Mouse (Mus musculus): ENCODE measurements around the gene Atg5. TPM values are rescaled to one million over a fixed set of nuclear protein-coding genes. Genes with fewer than 3 reads are reported as not detected.

The Atg5 gene
- polyA plus RNA-seq, 1 experiment from 2014 or later = 53.7 TPM

GRCm38 (mm10) chr10:44362435-44362834 is 94.3 kb downstream of the Atg5 start:
- no peaks in the 10 kb centered on the region for H3K9me3 ChIP-seq
- no peak overlapping the region for H3K4me2 ChIP-seq (replicated peaks)
- 81% methylated on average over 5 of the region's 5 CpGs for WGBS
- no peak overlapping the region for H3K9ac ChIP-seq
- ATAC-seq = no peak
- no peak overlapping the region for H3K4me3 ChIP-seq (replicated peaks)
- H3K27ac ChIP-seq = no peak overlapping the region
- no peaks in the 10 kb centered on the region for H3K27me3 ChIP-seq (replicated peaks)
- no peaks in the 10 kb centered on the region for H3K36me3 ChIP-seq
- no peaks in the 10 kb centered on the region for H3K4me1 ChIP-seq (replicated peaks)

- Histone ChIP-seq H3K4me3 (replicated peaks) (no peak overlapping the region), H3K9me3 (no peaks in the 10 kb centered on the region), H3K27ac (no peak overlapping the region), H3K4me1 (replicated peaks) (no peaks in the 10 kb centered on the region), H3K27me3 (replicated peaks) (no peaks in the 10 kb centered on the region), H3K36me3 (no peaks in the 10 kb centered on the region), H3K4me2 (replicated peaks) (no peak overlapping the region), H3K9ac (no peak overlapping the region)
- ATAC-seq = no peak
- WGBS = 84% methylated on average over 9 of the region's 9 CpGs
These were observed 94.7 kb downstream of the Atg5 start for GRCm38 (mm10) chr10:44362846-44363245.

GRCm38 (mm10) chr10:44366186-44366585 is 98.0 kb downstream of the Atg5 start:
- no peaks in the 10 kb centered on the region for H3K9me3 ChIP-seq
- WGBS = 82% methylated on average over 2 of the region's 2 CpGs
- H3K4me2 ChIP-seq (replicated peaks) = no peak overlapping the region
- no peaks in the 10 kb centered on the region for H3K4me1 ChIP-seq (replicated peaks)
- no peaks in the 10 kb centered on the region for H3K27me3 ChIP-seq (replicated peaks)
- no peaks in the 10 kb centered on the region for H3K36me3 ChIP-seq
- no peak overlapping the region for H3K4me3 ChIP-seq (replicated peaks)
- ATAC-seq = no peak
- H3K9ac ChIP-seq = no peak overlapping the region
- H3K27ac ChIP-seq = no peak overlapping the region

GRCm38 (mm10) chr10:44367043-44367442 is 98.9 kb downstream of the Atg5 start:
- no peaks in the 10 kb centered on the region for H3K36me3 ChIP-seq
- no peaks in the 10 kb centered on the region for H3K27me3 ChIP-seq (replicated peaks)
- no peak overlapping the region for H3K4me3 ChIP-seq (replicated peaks)
- no peak for ATAC-seq
- WGBS = 81% methylated on average over 12 of the region's 12 CpGs
- H3K9ac ChIP-seq = no peak overlapping the region
- no peaks in the 10 kb centered on the region for H3K4me1 ChIP-seq (replicated peaks)
- H3K9me3 ChIP-seq = no peaks in the 10 kb centered on the region
- no peak overlapping the region for H3K27ac ChIP-seq
- H3K4me2 ChIP-seq (replicated peaks) = no peak overlapping the region

- WGBS = 65% methylated on average over 12 of the region's 13 CpGs
- Histone ChIP-seq H3K27ac (no peak overlapping the region), H3K36me3 (no peaks in the 10 kb centered on the region), H3K4me1 (replicated peaks) (no peaks in the 10 kb centered on the region), H3K4me3 (replicated peaks) (no peak overlapping the region), H3K9me3 (no peaks in the 10 kb centered on the region), H3K4me2 (replicated peaks) (no peak overlapping the region), H3K27me3 (replicated peaks) (no peaks in the 10 kb centered on the region), H3K9ac (no peak overlapping the region)
- no peak for ATAC-seq
These were observed 100.4 kb downstream of the Atg5 start for GRCm38 (mm10) chr10:44368596-44368995.

GRCm38 (mm10) chr10:44370666-44371065 is 102.5 kb downstream of the Atg5 start:
- no peaks in the 10 kb centered on the region for H3K9me3 ChIP-seq
- H3K27me3 ChIP-seq (replicated peaks) = no peaks in the 10 kb centered on the region
- H3K4me3 ChIP-seq (replicated peaks) = no peak overlapping the region
- no peaks in the 10 kb centered on the region for H3K36me3 ChIP-seq
- no peak overlapping the region for H3K27ac ChIP-seq
- ATAC-seq = no peak
- no peaks in the 10 kb centered on the region for H3K4me1 ChIP-seq (replicated peaks)
- 71% methylated on average over 6 of the region's 6 CpGs for WGBS
- no peak overlapping the region for H3K4me2 ChIP-seq (replicated peaks)
- H3K9ac ChIP-seq = no peak overlapping the region

GRCm38 (mm10) chr10:44372210-44372609 is 104.1 kb downstream of the Atg5 start:
- no peaks in the 10 kb centered on the region for H3K9me3 ChIP-seq
- no peak overlapping the region for H3K4me3 ChIP-seq (replicated peaks)
- no peak overlapping the region for H3K9ac ChIP-seq
- H3K36me3 ChIP-seq = no peaks in the 10 kb centered on the region
- no peak overlapping the region for H3K4me2 ChIP-seq (replicated peaks)
- H3K27me3 ChIP-seq (replicated peaks) = no peaks in the 10 kb centered on the region
- 82% methylated on average over 3 of the region's 3 CpGs for WGBS
- no peaks in the 10 kb centered on the region for H3K4me1 ChIP-seq (replicated peaks)
- no peak overlapping the region for H3K27ac ChIP-seq
- ATAC-seq = no peak

- H3K9me3 ChIP-seq = no peaks in the 10 kb centered on the region
- H3K27me3 ChIP-seq (replicated peaks) = no peaks in the 10 kb centered on the region
- H3K4me3 ChIP-seq (replicated peaks) = no peak overlapping the region
- no peak overlapping the region for H3K4me2 ChIP-seq (replicated peaks)
- WGBS = 69% methylated on average over 2 of the region's 2 CpGs
- no peaks in the 10 kb centered on the region for H3K4me1 ChIP-seq (replicated peaks)
- H3K27ac ChIP-seq = no peak overlapping the region
- H3K36me3 ChIP-seq = no peaks in the 10 kb centered on the region
- no peak for ATAC-seq
- H3K9ac ChIP-seq = no peak overlapping the region
These were observed 106.5 kb downstream of the Atg5 start for GRCm38 (mm10) chr10:44374678-44375077.

- no peaks in the 10 kb centered on the region for H3K27me3 ChIP-seq (replicated peaks)
- peaks cover 6% of the 10 kb centered on the region for H3K4me1 ChIP-seq (replicated peaks)
- H3K4me3 ChIP-seq (replicated peaks) = no peak overlapping the region
- H3K27ac ChIP-seq = no peak overlapping the region
- H3K4me2 ChIP-seq (replicated peaks) = no peak overlapping the region
- ATAC-seq = no peak
- H3K9ac ChIP-seq = no peak overlapping the region
- H3K9me3 ChIP-seq = no peaks in the 10 kb centered on the region
- H3K36me3 ChIP-seq = no peaks in the 10 kb centered on the region
- WGBS = 82% methylated on average over 1 of the region's 1 CpGs
These were observed 107.3 kb downstream of the Atg5 start for GRCm38 (mm10) chr10:44375501-44375900.

GRCm38 (mm10) chr10:44377821-44378220 is 109.7 kb downstream of the Atg5 start:
- WGBS = 76% methylated on average over 5 of the region's 5 CpGs
- ATAC-seq = no peak
- Histone ChIP-seq H3K9ac (no peak overlapping the region), H3K27ac (no peak overlapping the region), H3K4me1 (replicated peaks) (peaks cover 16% of the 10 kb centered on the region), H3K27me3 (replicated peaks) (no peaks in the 10 kb centered on the region), H3K36me3 (no peaks in the 10 kb centered on the region), H3K4me3 (replicated peaks) (no peak overlapping the region), H3K4me2 (replicated peaks) (no peak overlapping the region), H3K9me3 (no peaks in the 10 kb centered on the region)

- Histone ChIP-seq H3K36me3 (no peaks in the 10 kb centered on the region), H3K27me3 (replicated peaks) (no peaks in the 10 kb centered on the region), H3K27ac (no peak overlapping the region), H3K4me3 (replicated peaks) (no peak overlapping the region), H3K9me3 (no peaks in the 10 kb centered on the region), H3K4me2 (replicated peaks) (no peak overlapping the region), H3K9ac (no peak overlapping the region), H3K4me1 (replicated peaks) (peaks cover 16% of the 10 kb centered on the region)
- 86% methylated on average over 5 of the region's 5 CpGs for WGBS
- no peak for ATAC-seq
These were observed 110.2 kb downstream of the Atg5 start for GRCm38 (mm10) chr10:44378403-44378802.

GRCm38 (mm10) chr10:44380476-44381208 is 112.5 kb downstream of the Atg5 start:
- WGBS = 32% methylated on average over 20 of the region's 20 CpGs
- Histone ChIP-seq H3K4me1 (replicated peaks) (peaks cover 16% of the 10 kb centered on the region), H3K27me3 (replicated peaks) (no peaks in the 10 kb centered on the region), H3K9me3 (no peaks in the 10 kb centered on the region), H3K4me2 (replicated peaks) (peak overlapping the region; percentile 50), H3K36me3 (no peaks in the 10 kb centered on the region), H3K9ac (no peak overlapping the region), H3K4me3 (replicated peaks) (no peak overlapping the region), H3K27ac (no peak overlapping the region)
- peak; percentile 76 for ATAC-seq

- Histone ChIP-seq H3K4me1 (replicated peaks) (peaks cover 16% of the 10 kb centered on the region), H3K27ac (no peak overlapping the region), H3K36me3 (no peaks in the 10 kb centered on the region), H3K9ac (no peak overlapping the region), H3K9me3 (no peaks in the 10 kb centered on the region), H3K27me3 (replicated peaks) (no peaks in the 10 kb centered on the region), H3K4me3 (replicated peaks) (no peak overlapping the region), H3K4me2 (replicated peaks) (no peak overlapping the region)
- ATAC-seq = peak; percentile 67
- WGBS = 21% methylated on average over 3 of the region's 3 CpGs
These were observed 113.2 kb downstream of the Atg5 start for GRCm38 (mm10) chr10:44381397-44381796.

All from intestine, embryonic 15.5 days (tissue).